Mouse (Mus musculus): ENCODE data around the gene Leo1. TPM values are rescaled to one million over a fixed set of nuclear protein-coding genes. Genes with fewer than 3 reads are reported as not detected.
"Not testable (repeated sequence)": the region's sequence is repeated elsewhere in the genome, so short reads cannot be mapped to it uniquely, and the experiment has no call there.

Gene Leo1
- polyA plus RNA-seq, 1 experiment from 2014 or later: 13.2 TPM

- Histone ChIP-seq H3K36me3 (ENCODE audit: control insufficient read depth, insufficient read depth) (peaks cover 11% of the 10 kb centered on the region; the same call in 1 of the 2 replicates), H3K4me2 (ENCODE audit: low read depth, low read length) (no peak overlapping the region), H3K4me1 (ENCODE audit: control insufficient read depth, low read depth, low read length) (no peaks in the 10 kb centered on the region), H3K9me3 (replicated peaks; ENCODE audit: control insufficient read depth, low read length) (no peaks in the 10 kb centered on the region), H3K9ac (ENCODE audit: low read depth, low read length) (no peak overlapping the region), H3K4me3 (ENCODE audit: low read depth, low read length) (no peak overlapping the region), H3K27ac (ENCODE audit: low read length) (no peak overlapping the region), H3K27me3 (ENCODE audit: control insufficient read depth, insufficient read depth, low read depth, low read length) (no peaks in the 10 kb centered on the region)
- 69% methylated on average over 14 of the region's 14 CpGs for WGBS (ENCODE audit: insufficient replicate concordance)
- ATAC-seq (ENCODE audit: low read depth): no peak
Observed at GRCm38 (mm10) chr9:75468297-75468696, 27.0 kb downstream of the Leo1 start.

DNA sequence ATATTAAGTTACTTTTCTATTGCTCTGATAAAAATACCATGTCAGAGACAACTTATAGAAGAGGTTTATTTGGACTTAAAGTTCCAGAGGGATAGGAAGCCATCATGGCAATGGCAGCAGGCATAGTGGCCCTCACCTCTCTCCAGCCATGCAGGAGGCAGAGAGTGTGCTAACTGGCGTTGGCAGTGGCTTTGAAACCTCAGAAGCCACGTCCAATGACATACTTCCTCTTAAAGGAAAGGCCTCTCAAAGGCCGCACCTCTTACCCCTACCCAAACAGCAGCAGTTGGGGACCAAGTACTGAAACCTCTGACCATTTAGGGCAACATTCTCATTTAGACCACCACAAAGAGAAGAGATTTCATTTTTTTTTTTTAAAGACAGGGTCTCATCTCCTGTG is 35.9 kb downstream of the Leo1 start:
- Histone ChIP-seq H3K4me2 (ENCODE audit: low read depth, low read length) (no peak overlapping the region), H3K27ac (ENCODE audit: low read length) (no peak overlapping the region), H3K4me3 (ENCODE audit: low read depth, low read length) (no peak overlapping the region), H3K4me1 (ENCODE audit: control insufficient read depth, low read depth, low read length) (no peaks in the 10 kb centered on the region), H3K27me3 (ENCODE audit: control insufficient read depth, insufficient read depth, low read depth, low read length) (no peaks in the 10 kb centered on the region), H3K36me3 (ENCODE audit: control insufficient read depth, insufficient read depth) (no peaks in the 10 kb centered on the region), H3K9ac (ENCODE audit: low read depth, low read length) (no peak overlapping the region), H3K9me3 (replicated peaks; ENCODE audit: control insufficient read depth, low read length) (no peaks in the 10 kb centered on the region)
- 37% methylated on average over 3 of the region's 3 CpGs for WGBS (ENCODE audit: insufficient replicate concordance)
- ATAC-seq (ENCODE audit: low read depth): no peak

DNA sequence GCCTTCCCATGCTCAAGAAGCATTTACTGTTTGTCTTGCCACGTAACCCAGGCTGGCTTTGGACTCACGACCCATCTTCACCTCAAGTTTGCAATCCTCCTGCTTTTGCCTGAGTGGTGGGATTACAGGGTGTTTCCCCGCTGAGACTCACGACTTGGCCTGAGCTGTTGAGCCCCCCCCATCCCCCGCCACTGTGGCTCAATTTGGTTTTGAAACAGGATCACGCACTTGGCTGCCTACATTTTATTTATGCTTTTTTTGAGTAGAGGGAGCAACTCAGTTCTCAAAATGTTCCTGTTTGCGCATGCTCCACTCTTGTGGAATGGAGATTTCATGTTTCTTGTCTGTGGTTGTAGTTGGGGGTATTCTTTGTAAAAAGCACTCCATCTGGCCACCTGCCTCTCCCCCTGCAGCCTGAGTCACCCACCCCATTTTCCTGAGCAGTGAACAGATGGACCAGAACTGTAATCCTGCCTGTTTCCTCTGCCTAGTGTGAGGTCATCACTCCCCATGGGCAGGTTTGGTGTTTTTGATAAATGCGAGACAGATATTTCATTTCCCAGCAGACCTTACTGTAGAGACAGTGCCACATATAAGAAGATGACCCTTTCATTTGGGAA is 37.9 kb downstream of the Leo1 start:
- Histone ChIP-seq H3K4me3 (ENCODE audit: low read depth, low read length) (no peak overlapping the region), H3K9me3 (replicated peaks; ENCODE audit: control insufficient read depth, low read length) (no peaks in the 10 kb centered on the region), H3K27me3 (ENCODE audit: control insufficient read depth, insufficient read depth, low read depth, low read length) (no peaks in the 10 kb centered on the region), H3K4me2 (ENCODE audit: low read depth, low read length) (no peak overlapping the region), H3K36me3 (ENCODE audit: control insufficient read depth, insufficient read depth) (no peaks in the 10 kb centered on the region), H3K4me1 (ENCODE audit: control insufficient read depth, low read depth, low read length) (no peaks in the 10 kb centered on the region), H3K9ac (ENCODE audit: low read depth, low read length) (no peak overlapping the region), H3K27ac (ENCODE audit: low read length) (no peak overlapping the region)
- 69% methylated on average over 8 of the region's 8 CpGs for WGBS (ENCODE audit: insufficient replicate concordance)
- ATAC-seq (ENCODE audit: low read depth): no peak

- Histone ChIP-seq H3K36me3 (ENCODE audit: control insufficient read depth, insufficient read depth) (no peaks in the 10 kb centered on the region), H3K27ac (ENCODE audit: low read length) (no peak overlapping the region), H3K9me3 (replicated peaks; ENCODE audit: control insufficient read depth, low read length) (no peaks in the 10 kb centered on the region), H3K4me2 (ENCODE audit: low read depth, low read length) (no peak overlapping the region), H3K27me3 (ENCODE audit: control insufficient read depth, insufficient read depth, low read depth, low read length) (no peaks in the 10 kb centered on the region), H3K9ac (ENCODE audit: low read depth, low read length) (no peak overlapping the region), H3K4me1 (ENCODE audit: control insufficient read depth, low read depth, low read length) (no peaks in the 10 kb centered on the region), H3K4me3 (ENCODE audit: low read depth, low read length) (no peak overlapping the region)
- WGBS (ENCODE audit: insufficient replicate concordance): 72% methylated on average over 5 of the region's 5 CpGs
- no peak for ATAC-seq (ENCODE audit: low read depth)
Observed at GRCm38 (mm10) chr9:75480536-75481075, 39.3 kb downstream of the Leo1 start.

DNA sequence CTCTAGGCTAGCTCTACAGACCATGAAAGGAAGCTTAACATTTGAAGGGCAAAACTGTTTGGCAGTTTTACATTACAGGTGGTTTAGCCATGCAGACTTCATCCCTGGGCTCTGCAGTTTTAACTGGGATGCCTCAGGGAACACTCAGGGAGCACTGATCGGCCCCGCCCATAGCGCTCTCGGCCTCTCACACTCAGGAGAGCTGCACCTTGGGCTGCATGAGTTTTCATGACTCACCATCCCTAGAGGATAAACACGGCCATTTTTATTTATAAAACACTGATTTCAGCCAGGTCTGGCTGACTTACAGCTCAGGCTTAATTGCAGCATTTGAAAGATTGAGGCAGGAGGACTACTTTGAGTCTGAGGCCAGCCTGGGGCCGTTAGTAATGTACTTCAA is 43.9 kb downstream of the Leo1 start:
- no peaks in the 10 kb centered on the region for H3K36me3 ChIP-seq (ENCODE audit: control insufficient read depth, insufficient read depth)
- no peaks in the 10 kb centered on the region for H3K9me3 ChIP-seq (replicated peaks; ENCODE audit: control insufficient read depth, low read length)
- no peak overlapping the region for H3K4me2 ChIP-seq (ENCODE audit: low read depth, low read length)
- no peaks in the 10 kb centered on the region for H3K4me1 ChIP-seq (ENCODE audit: control insufficient read depth, low read depth, low read length)
- H3K27me3 ChIP-seq (ENCODE audit: control insufficient read depth, insufficient read depth, low read depth, low read length): no peaks in the 10 kb centered on the region
- no peak for ATAC-seq (ENCODE audit: low read depth)
- H3K27ac ChIP-seq (ENCODE audit: low read length): no peak overlapping the region
- no peak overlapping the region for H3K9ac ChIP-seq (ENCODE audit: low read depth, low read length)
- no peak overlapping the region for H3K4me3 ChIP-seq (ENCODE audit: low read depth, low read length)
- 73% methylated on average over 6 of the region's 6 CpGs for WGBS (ENCODE audit: insufficient replicate concordance)

- H3K9me3 ChIP-seq (replicated peaks; ENCODE audit: control insufficient read depth, low read length); H3K36me3 ChIP-seq (ENCODE audit: control insufficient read depth, insufficient read depth); ATAC-seq (ENCODE audit: low read depth); H3K27me3 ChIP-seq (ENCODE audit: control insufficient read depth, insufficient read depth, low read depth, low read length); H3K4me3 ChIP-seq (ENCODE audit: low read depth, low read length); H3K27ac ChIP-seq (ENCODE audit: low read length); H3K4me1 ChIP-seq (ENCODE audit: control insufficient read depth, low read depth, low read length); H3K4me2 ChIP-seq (ENCODE audit: low read depth, low read length); H3K9ac ChIP-seq (ENCODE audit: low read depth, low read length): not testable (repeated sequence)
- 80% methylated on average over 7 of the region's 7 CpGs for WGBS (ENCODE audit: insufficient replicate concordance)
Observed at GRCm38 (mm10) chr9:75488255-75488654, 46.9 kb downstream of the Leo1 start.

GRCm38 (mm10) chr9:75494407-75495005 is 53.2 kb downstream of the Leo1 start:
- Histone ChIP-seq H3K9me3 (replicated peaks; ENCODE audit: control insufficient read depth, low read length) (no peaks in the 10 kb centered on the region), H3K4me3 (ENCODE audit: low read depth, low read length) (no peak overlapping the region), H3K36me3 (ENCODE audit: control insufficient read depth, insufficient read depth) (peaks cover 3% of the 10 kb centered on the region; the same call in 1 of the 2 replicates), H3K4me1 (ENCODE audit: control insufficient read depth, low read depth, low read length) (no peaks in the 10 kb centered on the region), H3K27me3 (ENCODE audit: control insufficient read depth, insufficient read depth, low read depth, low read length) (no peaks in the 10 kb centered on the region), H3K27ac (ENCODE audit: low read length) (no peak overlapping the region), H3K4me2 (ENCODE audit: low read depth, low read length) (no peak overlapping the region), H3K9ac (ENCODE audit: low read depth, low read length) (no peak overlapping the region)
- no peak for ATAC-seq (ENCODE audit: low read depth)
- 68% methylated on average over 9 of the region's 9 CpGs for WGBS (ENCODE audit: insufficient replicate concordance)

DNA sequence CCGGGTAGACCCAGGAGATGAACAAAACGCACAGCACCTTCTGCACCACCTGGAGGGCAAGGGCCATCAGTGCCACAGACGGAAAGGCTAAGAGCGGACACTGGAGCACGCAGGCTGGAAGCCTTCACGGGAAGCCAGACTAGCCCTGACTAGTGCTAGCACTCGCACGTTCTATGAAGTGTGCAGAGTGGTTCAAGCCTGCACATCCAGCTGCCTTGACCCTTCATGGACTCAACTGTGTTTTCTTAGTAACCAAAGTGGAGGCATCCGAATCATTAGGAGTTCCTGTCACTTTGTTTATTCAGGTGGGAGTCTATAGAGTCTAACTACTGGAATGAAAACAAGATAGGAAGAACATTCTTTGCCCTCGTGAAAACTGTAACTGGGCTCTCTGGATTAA is 54.6 kb downstream of the Leo1 start:
- H3K4me1 ChIP-seq (ENCODE audit: control insufficient read depth, low read depth, low read length): no peaks in the 10 kb centered on the region
- H3K27ac ChIP-seq (ENCODE audit: low read length): no peak overlapping the region
- H3K9me3 ChIP-seq (replicated peaks; ENCODE audit: control insufficient read depth, low read length): no peaks in the 10 kb centered on the region
- H3K36me3 ChIP-seq (ENCODE audit: control insufficient read depth, insufficient read depth): peaks cover 3% of the 10 kb centered on the region; the same call in 1 of the 2 replicates
- ATAC-seq (ENCODE audit: low read depth): no peak
- whole genome bisulfite sequencing (ENCODE audit: insufficient replicate concordance): 69% methylated on average over 10 of the region's 10 CpGs
- H3K4me2 ChIP-seq (ENCODE audit: low read depth, low read length): no peak overlapping the region
- H3K9ac ChIP-seq (ENCODE audit: low read depth, low read length): no peak overlapping the region
- H3K27me3 ChIP-seq (ENCODE audit: control insufficient read depth, insufficient read depth, low read depth, low read length): no peaks in the 10 kb centered on the region
- no peak overlapping the region for H3K4me3 ChIP-seq (ENCODE audit: low read depth, low read length)

GRCm38 (mm10) chr9:75498571-75498970 is 57.2 kb downstream of the Leo1 start:
- ATAC-seq (ENCODE audit: low read depth): no peak

More at GRCm38 (mm10) chr9:75498571-75498970, 57.2 kb downstream of the Leo1 start:
- Histone ChIP-seq H3K9ac (ENCODE audit: low read depth, low read length) (no peak overlapping the region), H3K27ac (ENCODE audit: low read length) (no peak overlapping the region), H3K36me3 (ENCODE audit: control insufficient read depth, insufficient read depth) (peaks cover 3% of the 10 kb centered on the region), H3K27me3 (ENCODE audit: control insufficient read depth, insufficient read depth, low read depth, low read length) (no peaks in the 10 kb centered on the region), H3K9me3 (replicated peaks; ENCODE audit: control insufficient read depth, low read length) (no peaks in the 10 kb centered on the region), H3K4me3 (ENCODE audit: low read depth, low read length) (no peak overlapping the region), H3K4me2 (ENCODE audit: low read depth, low read length) (no peak overlapping the region), H3K4me1 (ENCODE audit: control insufficient read depth, low read depth, low read length) (no peaks in the 10 kb centered on the region)
- 80% methylated on average over 7 of the region's 7 CpGs for WGBS (ENCODE audit: insufficient replicate concordance)
